Mouse (Mus musculus): Measurements from ENCODE around the gene Zbtb46. TPM values are rescaled to one million over a fixed set of nuclear protein-coding genes. Genes with fewer than 3 reads are reported as not detected.
A peak's percentile ranks its signal among the peaks of the same experiment; 100 is the strongest.

Gene Zbtb46
- polyA plus RNA-seq, 1 experiment from 2014 or later, result 15.5 TPM

DNA sequence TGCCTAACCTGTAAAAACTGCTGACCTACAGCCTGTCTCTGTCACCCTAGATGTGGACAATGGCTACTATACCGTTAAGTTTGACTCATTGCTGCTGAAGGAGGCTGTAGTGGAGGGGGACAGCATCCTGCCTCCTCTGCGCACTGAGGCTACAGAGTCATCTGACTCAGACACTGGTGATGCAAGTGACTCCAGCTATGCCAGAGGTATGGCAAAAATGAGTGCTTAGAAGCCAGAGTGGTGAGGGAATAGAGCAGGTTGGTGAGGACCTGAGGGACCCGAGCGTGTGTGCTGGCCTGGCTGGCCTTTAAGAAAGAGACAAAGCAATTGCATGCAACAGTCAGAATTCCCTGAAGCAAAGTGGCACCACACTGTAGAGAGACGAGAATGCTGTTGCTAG, 80.5 kb downstream of the Zbtb46 start:
- Histone ChIP-seq H3K27me3 (replicated peaks) (no peaks in the 10 kb centered on the region), H3K9me3 (replicated peaks) (no peaks in the 10 kb centered on the region), H3K4me1 (peaks cover 17% of the 10 kb centered on the region), H3K4me3 (no peak overlapping the region), H3K4me2 (no peak overlapping the region), H3K27ac (no peak overlapping the region), H3K9ac (no peak overlapping the region), H3K36me3 (peaks cover 60% of the 10 kb centered on the region)
- ATAC-seq, result no peak
- 85% methylated on average over 5 of the region's 5 CpGs for WGBS (ENCODE audit: insufficient replicate concordance)

GRCm38 (mm10) chr2:181377230-181377629, 82.0 kb downstream of the Zbtb46 start:
- Histone ChIP-seq H3K4me1 (peaks cover 26% of the 10 kb centered on the region), H3K36me3 (peaks cover 50% of the 10 kb centered on the region), H3K9ac (no peak overlapping the region), H3K4me2 (no peak overlapping the region), H3K4me3 (no peak overlapping the region), H3K27me3 (replicated peaks) (no peaks in the 10 kb centered on the region), H3K9me3 (replicated peaks) (no peaks in the 10 kb centered on the region), H3K27ac (no peak overlapping the region)
- WGBS (ENCODE audit: insufficient replicate concordance), result 48% methylated on average over 2 of the region's 2 CpGs
- no peak for ATAC-seq

GRCm38 (mm10) chr2:181375787-181376186, 83.4 kb downstream of the Zbtb46 start:
- no peak overlapping the region for H3K27ac ChIP-seq
- no peak overlapping the region for H3K9ac ChIP-seq
- 79% methylated on average over 2 of the region's 2 CpGs for WGBS (ENCODE audit: insufficient replicate concordance)
- no peak overlapping the region for H3K4me3 ChIP-seq
- no peaks in the 10 kb centered on the region for H3K27me3 ChIP-seq (replicated peaks)
- H3K4me2 ChIP-seq, result no peak overlapping the region
- H3K36me3 ChIP-seq, result peaks cover 50% of the 10 kb centered on the region
- H3K4me1 ChIP-seq, result peaks cover 26% of the 10 kb centered on the region
- no peaks in the 10 kb centered on the region for H3K9me3 ChIP-seq (replicated peaks)
- no peak for ATAC-seq

- 90% methylated on average over 5 of the region's 5 CpGs for WGBS (ENCODE audit: insufficient replicate concordance)
- no peak overlapping the region for H3K9ac ChIP-seq
- H3K9me3 ChIP-seq (replicated peaks), result no peaks in the 10 kb centered on the region
- H3K4me3 ChIP-seq, result no peak overlapping the region
- H3K4me2 ChIP-seq, result no peak overlapping the region
- no peak overlapping the region for H3K27ac ChIP-seq
- peaks cover 50% of the 10 kb centered on the region for H3K36me3 ChIP-seq
- no peak for ATAC-seq
- no peaks in the 10 kb centered on the region for H3K27me3 ChIP-seq (replicated peaks)
- peaks cover 59% of the 10 kb centered on the region for H3K4me1 ChIP-seq
These were observed 89.2 kb downstream of the Zbtb46 start for GRCm38 (mm10) chr2:181370001-181370400.

- H3K9me3 ChIP-seq (replicated peaks), result no peaks in the 10 kb centered on the region
- H3K36me3 ChIP-seq, result peaks cover 62% of the 10 kb centered on the region
- peak overlapping the region; percentile 90 for H3K9ac ChIP-seq
- H3K4me3 ChIP-seq, result peak overlapping the region; percentile 85
- peak overlapping the region; percentile 91 for H3K27ac ChIP-seq
- H3K4me1 ChIP-seq, result peaks cover 57% of the 10 kb centered on the region
- peak overlapping the region; percentile 97 for H3K4me2 ChIP-seq
- no peaks in the 10 kb centered on the region for H3K27me3 ChIP-seq (replicated peaks)
- peak; percentile 74 for ATAC-seq
- 0% methylated on average over 20 of the region's 20 CpGs for WGBS (ENCODE audit: insufficient replicate concordance)
These were observed 93.6 kb downstream of the Zbtb46 start for GRCm38 (mm10) chr2:181365655-181366075.

DNA sequence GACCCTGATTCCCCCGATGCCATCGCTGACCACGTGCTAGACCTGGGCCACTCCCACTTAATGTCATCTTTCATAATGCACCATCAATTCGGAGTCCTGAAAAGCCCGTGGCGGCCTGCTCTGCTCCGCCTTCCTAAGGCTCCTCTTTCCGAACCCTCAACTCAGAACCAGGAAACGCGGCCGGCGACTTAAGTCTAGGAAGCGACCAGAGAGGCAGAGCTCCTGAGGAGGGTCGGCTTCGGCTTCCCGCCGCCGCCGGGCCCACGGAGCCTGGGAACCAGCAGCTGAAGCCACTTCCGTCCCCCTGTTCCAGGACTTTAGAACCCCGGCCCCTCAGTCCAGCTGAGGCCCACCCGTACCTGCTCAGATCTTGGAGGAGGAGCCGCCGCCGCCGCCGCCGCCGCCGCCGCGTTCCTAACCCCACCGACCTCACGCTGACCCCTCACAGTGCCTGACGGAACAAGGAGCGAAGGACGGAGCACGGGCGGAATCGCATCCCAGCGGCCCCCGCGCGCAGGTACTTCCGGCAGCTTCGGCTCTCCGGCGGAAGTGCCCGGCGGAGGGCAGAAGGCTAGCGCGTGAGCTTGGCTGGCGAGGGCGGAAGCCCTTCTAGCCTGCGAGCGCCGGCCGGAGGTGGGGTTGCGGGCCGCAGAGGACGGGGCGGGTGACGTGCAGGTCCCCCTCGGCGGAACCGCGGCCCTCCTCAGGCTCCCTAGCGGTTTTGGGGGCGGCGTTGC, 94.2 kb downstream of the Zbtb46 start, which contains the start of the genes Zgpat and Arfrp1:
TSS of gene Zgpat (plus strand) at position 69 of the 737 bp plus-strand sequence.
TSS of gene Arfrp1 (minus strand) at position 545 of the 737 bp plus-strand sequence.
- Histone ChIP-seq H3K27ac (peak within 1 kb of the TSS; percentile 91), H3K4me1 (peaks cover 56% of the 10 kb centered on the region), H3K27me3 (replicated peaks) (no peaks in the 10 kb centered on the region), H3K36me3 (peaks cover 62% of the 10 kb centered on the region), H3K4me3 (peak within 1 kb of the TSS; percentile 85), H3K9ac (peak within 1 kb of the TSS; percentile 90), H3K4me2 (peak within 1 kb of the TSS; percentile 97), H3K9me3 (replicated peaks) (no peaks in the 10 kb centered on the region)
- ATAC-seq, result peak; percentile 90
- whole genome bisulfite sequencing (ENCODE audit: insufficient replicate concordance), result 0% methylated on average over 67 of the region's 71 CpGs

- peak overlapping the region; percentile 90 for H3K9ac ChIP-seq
- H3K36me3 ChIP-seq, result peaks cover 62% of the 10 kb centered on the region
- peaks cover 51% of the 10 kb centered on the region for H3K4me1 ChIP-seq
- peak overlapping the region; percentile 85 for H3K4me3 ChIP-seq
- peak overlapping the region; percentile 91; the same call in 1 of the 2 replicates for H3K27ac ChIP-seq
- no peaks in the 10 kb centered on the region for H3K27me3 ChIP-seq (replicated peaks)
- no peak for ATAC-seq
- H3K9me3 ChIP-seq (replicated peaks), result no peaks in the 10 kb centered on the region
- 8% methylated on average over 14 of the region's 14 CpGs for WGBS (ENCODE audit: insufficient replicate concordance)
- peak overlapping the region; percentile 97 for H3K4me2 ChIP-seq
These were observed 94.8 kb downstream of the Zbtb46 start for GRCm38 (mm10) chr2:181364487-181364859.

GRCm38 (mm10) chr2:181363946-181364345, 95.3 kb downstream of the Zbtb46 start:
- H3K27ac ChIP-seq, result no peak overlapping the region
- peaks cover 62% of the 10 kb centered on the region for H3K36me3 ChIP-seq
- H3K27me3 ChIP-seq (replicated peaks), result no peaks in the 10 kb centered on the region
- 70% methylated on average over 3 of the region's 3 CpGs for WGBS (ENCODE audit: insufficient replicate concordance)
- peaks cover 45% of the 10 kb centered on the region for H3K4me1 ChIP-seq
- no peaks in the 10 kb centered on the region for H3K9me3 ChIP-seq (replicated peaks)
- peak overlapping the region; percentile 97 for H3K4me2 ChIP-seq
- peak overlapping the region; percentile 85 for H3K4me3 ChIP-seq
- no peak for ATAC-seq
- H3K9ac ChIP-seq, result peak overlapping the region; percentile 90

- Histone ChIP-seq H3K27me3 (replicated peaks) (no peaks in the 10 kb centered on the region), H3K4me2 (no peak overlapping the region), H3K9ac (no peak overlapping the region), H3K27ac (no peak overlapping the region), H3K4me3 (no peak overlapping the region), H3K36me3 (peaks cover 100% of the 10 kb centered on the region), H3K9me3 (replicated peaks) (no peaks in the 10 kb centered on the region), H3K4me1 (no peaks in the 10 kb centered on the region)
- 72% methylated on average over 3 of the region's 3 CpGs for WGBS (ENCODE audit: insufficient replicate concordance)
- no peak for ATAC-seq
These were observed 102.4 kb downstream of the Zbtb46 start for GRCm38 (mm10) chr2:181356780-181357179.

DNA sequence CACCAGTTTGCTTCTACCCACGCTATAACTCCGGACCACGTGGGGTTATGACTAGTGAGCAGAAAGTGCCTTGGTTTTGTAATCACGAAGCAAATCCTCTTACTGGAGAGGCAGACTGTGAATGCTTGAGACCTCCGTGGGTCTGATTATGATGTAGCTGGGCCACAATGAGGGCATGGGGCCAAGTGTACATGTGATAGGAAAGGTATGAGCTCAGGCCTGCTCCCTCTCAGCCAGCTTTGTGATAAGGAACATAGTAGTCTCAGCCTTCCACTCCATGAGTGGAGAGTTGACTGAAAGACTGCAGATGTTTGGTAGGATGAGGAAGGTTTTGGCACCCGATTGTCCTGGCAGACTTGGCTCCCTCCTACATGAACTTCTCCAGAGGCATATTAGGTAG, 116.5 kb downstream of the Zbtb46 start:
- ATAC-seq, result no peak
- no peak overlapping the region for H3K4me2 ChIP-seq
- no peak overlapping the region for H3K4me3 ChIP-seq
- no peaks in the 10 kb centered on the region for H3K9me3 ChIP-seq (replicated peaks)
- no peaks in the 10 kb centered on the region for H3K4me1 ChIP-seq
- peaks cover 91% of the 10 kb centered on the region for H3K36me3 ChIP-seq
- H3K27me3 ChIP-seq (replicated peaks), result no peaks in the 10 kb centered on the region
- H3K9ac ChIP-seq, result no peak overlapping the region
- WGBS (ENCODE audit: insufficient replicate concordance), result 84% methylated on average over 6 of the region's 6 CpGs
- H3K27ac ChIP-seq, result no peak overlapping the region

GRCm38 (mm10) chr2:181340426-181340825, 118.8 kb downstream of the Zbtb46 start:
- Histone ChIP-seq H3K9ac (no peak overlapping the region), H3K36me3 (peaks cover 92% of the 10 kb centered on the region), H3K4me3 (no peak overlapping the region), H3K27ac (no peak overlapping the region), H3K4me1 (no peaks in the 10 kb centered on the region), H3K27me3 (replicated peaks) (no peaks in the 10 kb centered on the region), H3K4me2 (no peak overlapping the region), H3K9me3 (replicated peaks) (no peaks in the 10 kb centered on the region)
- ATAC-seq, result no peak
- 76% methylated on average over 4 of the region's 4 CpGs for WGBS (ENCODE audit: insufficient replicate concordance)
